Mouse (Mus musculus) heart, postnatal 25 days (tissue): Measurements from ENCODE around the gene Esyt1. TPM values are rescaled to one million over a fixed set of nuclear protein-coding genes. Genes with fewer than 3 reads are reported as not detected.

Experiments
- DNase-seq: peaks from one replicate; pipeline ENCODE4 v3.0.0; 2022; ENCODE audit warnings: low spot score
- intact Hi-C: fragments of 180-260 bp; cut with DNase I; formaldehyde crosslinking; loops from one replicate; pipeline ENCODE4 v1.15.1; 2025
- total RNA-seq, 2 experiments: library from RNA; stranded (reverse); gene quantifications; 2 replicates each; pipeline ENCODE4 v1.2.3; 2021

Esyt1 gene
- total RNA-seq, 2 experiments from 2014 or later = 16.8 to 19.0 TPM

DNA sequence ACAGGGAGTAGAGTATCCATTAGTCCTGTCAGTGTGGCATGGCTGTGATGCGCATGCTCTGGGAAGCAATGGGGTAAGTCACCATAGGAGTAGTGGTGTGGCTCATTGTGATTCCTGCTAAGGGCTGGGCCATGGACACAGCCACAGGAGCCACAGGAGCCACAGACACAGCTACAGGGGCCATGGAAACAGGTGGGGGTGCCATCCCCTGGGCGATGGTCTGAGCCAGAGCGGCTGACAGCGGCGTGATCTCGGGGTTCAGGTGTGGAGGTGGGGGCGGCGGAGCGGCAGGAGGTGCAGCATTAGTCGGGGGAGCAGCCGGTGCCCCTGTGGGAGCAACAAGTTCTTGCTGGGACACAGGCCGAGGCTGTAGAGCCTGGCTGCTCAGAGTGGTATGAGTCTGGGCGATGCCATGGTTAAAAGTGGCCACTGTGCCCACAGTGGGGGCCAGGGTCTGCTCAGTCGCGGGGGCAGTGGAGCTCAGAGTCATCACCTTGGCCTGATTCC is 18.5 kb upstream of the Esyt1 start:
- intact Hi-C loops = loop anchor here (5.0 kb wide), 1 partner anchor 37 kb away; no protein-coding TSS in a partner anchor
- no peak for DNase-seq

DNA sequence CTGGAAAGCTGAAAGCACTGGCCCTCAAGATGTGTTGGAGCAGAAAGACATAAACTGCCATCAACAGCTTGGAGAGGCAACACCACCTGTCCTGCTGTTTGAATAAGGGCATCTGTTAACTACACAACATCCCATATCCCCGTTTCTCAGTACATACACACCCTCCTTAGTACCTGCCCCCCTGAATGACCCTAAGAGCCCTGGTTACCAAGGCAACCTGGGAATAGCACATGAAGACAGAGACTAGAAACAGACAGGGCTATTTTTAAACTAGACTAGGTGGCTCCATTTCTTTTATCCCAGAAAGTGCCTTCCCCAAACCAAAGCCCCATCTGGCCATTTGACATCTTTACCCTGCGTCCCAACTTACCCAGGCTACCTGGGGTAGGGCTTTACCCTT is 17.4 kb upstream of the Esyt1 start:
- intact Hi-C loops = loop anchor here (5.0 kb wide), 1 partner anchor 36 kb away; no protein-coding TSS in a partner anchor
- DNase-seq = no peak

- no peak for DNase-seq
- intact Hi-C loops = no loop called here
Observed at GRCm38 (mm10) chr10:128538340-128538870, 12.7 kb upstream of the Esyt1 start.

- intact Hi-C loops = loop anchor here (2.0 kb wide), 1 partner anchor 78 kb away; the partner anchor contains the start of gene Smarcc2
- peak; percentile 83 for DNase-seq
Observed at GRCm38 (mm10) chr10:128536266-128536940, 10.7 kb upstream of the Esyt1 start.

DNA sequence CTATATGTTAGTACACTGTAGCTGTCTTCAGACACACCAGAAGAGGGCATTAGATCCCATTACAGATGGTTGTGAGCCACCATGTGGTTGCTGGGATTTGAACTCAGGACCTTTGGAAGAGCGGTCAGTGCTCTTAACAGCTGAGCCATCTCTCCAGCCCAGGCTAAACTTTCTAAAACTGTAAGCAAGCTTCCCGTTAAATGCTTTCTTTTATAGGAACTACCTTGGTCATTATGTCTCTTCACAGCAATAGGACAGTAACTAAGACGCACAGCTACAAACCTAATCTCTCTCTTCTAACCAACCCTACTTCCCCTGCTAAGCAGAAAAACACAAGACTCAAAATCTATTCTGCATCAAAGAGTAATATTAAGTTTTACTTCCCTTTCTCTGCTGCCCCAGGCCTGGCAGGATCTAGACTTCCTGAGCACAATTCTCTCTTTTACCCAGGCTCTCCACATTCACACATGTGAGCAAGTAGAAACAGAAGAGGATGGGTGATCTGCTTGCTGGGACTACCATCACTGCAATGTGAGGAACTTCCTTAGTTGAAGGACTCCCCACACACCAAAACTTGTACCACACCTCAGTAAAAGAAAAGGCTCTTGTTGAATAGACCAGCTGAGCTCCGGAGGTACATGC is 10.1 kb upstream of the Esyt1 start:
- intact Hi-C loops = loop anchor here (2.0 kb wide), 2 partner anchors 17 to 77 kb away; partner anchors contain the start of gene Smarcc2
- no peak for DNase-seq

GRCm38 (mm10) chr10:128535206-128535605 is 9.5 kb upstream of the Esyt1 start:
- no peak for DNase-seq
- intact Hi-C loops = loop anchor here (2.0 kb wide), 1 partner anchor 16 kb away; no protein-coding TSS in a partner anchor

DNA sequence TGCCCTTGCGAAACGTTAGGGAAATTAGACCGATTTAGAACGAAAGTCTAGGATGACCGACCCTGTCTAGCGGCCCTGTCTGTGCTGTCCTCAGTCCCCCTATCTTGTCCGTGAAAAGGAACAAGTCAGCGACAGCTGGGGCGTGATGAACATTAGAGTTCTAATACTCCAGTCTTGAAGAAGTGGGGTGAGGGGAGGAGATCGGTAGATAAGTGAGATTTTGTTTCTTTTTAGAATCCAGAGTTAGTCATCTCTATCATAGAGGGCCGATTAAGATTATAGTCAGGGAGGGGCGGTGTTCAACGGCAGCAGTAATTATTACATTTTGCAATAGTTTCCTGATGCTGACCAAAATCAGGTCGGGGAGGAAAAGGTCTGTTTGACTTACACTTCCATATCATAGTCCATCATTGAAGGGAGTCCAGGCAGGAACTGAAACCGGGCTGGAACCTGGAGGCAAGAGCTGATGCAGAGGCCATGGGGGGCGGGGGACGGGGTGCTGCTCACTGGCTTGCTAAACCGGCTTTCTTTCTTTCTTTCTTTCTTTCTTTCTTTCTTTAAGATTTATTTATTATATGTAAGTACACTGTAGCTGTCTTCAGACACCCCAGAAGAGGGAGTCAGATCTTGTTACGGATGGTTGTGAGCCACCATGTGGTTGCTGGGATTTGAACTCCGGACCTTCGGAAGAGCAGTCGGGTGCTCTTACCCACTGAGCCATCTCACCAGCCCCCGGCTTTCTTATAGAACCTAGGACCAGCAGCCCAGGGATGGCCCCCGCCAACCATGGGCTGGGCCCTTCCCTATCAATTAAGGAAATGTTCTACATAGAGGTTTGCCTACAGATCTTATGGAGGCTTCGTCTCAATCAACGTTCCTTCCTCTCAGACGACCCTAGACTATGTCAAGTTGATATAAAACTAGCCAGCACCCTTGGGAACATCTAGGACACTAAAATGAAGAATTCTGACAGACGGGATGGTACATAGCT is 990 bp upstream of the Esyt1 start:
- intact Hi-C loops = loop anchor here (5.0 kb wide), 2 partner anchors 34 to 64 kb away; partner anchors contain the start of gene Myl6
- no peak for DNase-seq

- DNase-seq = no peak
- intact Hi-C loops = loop anchor here (5.0 kb wide), 2 partner anchors 33 to 63 kb away; partner anchors contain the start of gene Myl6
Observed at GRCm38 (mm10) chr10:128524732-128525662, 674 bp downstream of the Esyt1 start.

DNA sequence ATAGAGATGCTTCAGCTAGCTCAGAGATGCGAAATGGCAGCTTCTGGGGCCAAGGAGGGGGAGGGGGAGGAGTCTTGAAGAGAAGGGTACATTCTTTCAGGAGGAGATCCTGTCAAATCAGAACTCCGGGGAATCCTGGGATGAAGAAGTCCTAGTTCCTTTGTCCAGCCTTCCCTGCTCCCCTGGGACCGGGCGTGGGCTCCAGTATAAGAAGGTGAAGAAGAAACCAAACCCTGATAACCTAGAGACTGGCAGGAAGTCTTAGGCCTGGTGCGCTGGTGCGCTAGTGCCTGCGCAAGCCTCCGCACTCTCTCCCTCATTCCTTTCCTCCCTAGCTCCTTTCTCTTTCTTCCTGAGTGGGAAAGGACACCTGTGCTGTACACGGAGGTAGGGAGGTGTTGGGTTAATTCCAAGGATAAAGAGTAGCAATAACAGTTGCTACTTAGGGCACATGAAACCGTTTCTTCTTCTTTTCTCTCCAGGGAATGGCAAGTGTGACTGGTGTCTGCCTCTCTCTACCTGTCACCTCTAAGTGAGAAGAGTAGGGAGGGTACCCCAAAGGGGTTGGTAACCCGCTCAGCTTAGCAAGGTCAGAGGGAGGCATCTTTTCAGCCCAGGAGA is 1.4 kb downstream of the Esyt1 start:
- no peak for DNase-seq
- intact Hi-C loops = no loop called here

DNA sequence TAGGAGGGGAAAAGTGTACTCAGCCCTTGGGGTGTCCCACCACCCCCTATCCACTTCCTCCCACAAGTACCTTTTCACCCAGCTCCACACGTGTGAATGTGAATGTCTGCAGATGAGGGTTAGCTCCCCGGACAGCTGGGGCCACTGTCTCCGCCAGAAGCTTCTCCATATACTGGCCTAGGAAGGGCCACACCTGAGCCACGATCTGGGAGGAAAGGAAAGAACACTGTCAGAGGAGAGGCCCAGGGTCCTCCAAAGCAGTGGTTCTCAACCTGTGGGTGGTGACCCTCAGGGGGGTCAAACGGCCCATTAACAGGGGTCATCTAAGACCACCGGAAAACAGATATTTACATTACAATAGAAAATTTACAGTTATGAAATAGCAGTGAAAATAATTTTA is 3.3 kb downstream of the Esyt1 start:
- intact Hi-C loops = no loop called here
- DNase-seq = no peak

DNA sequence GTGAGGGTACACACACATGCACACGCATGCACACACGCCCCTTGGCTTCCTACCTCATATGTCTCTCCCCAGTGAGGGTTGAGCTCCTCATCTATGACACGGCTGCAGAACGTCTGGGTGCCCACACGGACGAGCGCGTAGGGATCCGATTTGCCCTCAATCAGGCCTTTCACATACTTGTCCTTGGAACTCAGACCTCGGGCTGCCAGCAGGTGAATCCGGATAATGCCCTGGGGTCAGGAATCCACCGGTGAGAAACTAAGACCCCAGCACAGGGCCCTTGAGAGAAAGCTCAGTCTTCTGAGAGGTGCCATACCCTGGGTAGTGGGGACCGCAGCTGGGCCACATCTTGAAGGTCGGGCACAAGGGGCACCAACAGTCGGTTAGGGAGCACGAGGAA is 5.1 kb downstream of the Esyt1 start:
- DNase-seq = no peak
- intact Hi-C loops = no loop called here

GRCm38 (mm10) chr10:128518833-128519232 is 6.8 kb downstream of the Esyt1 start:
- DNase-seq = no peak
- intact Hi-C loops = loop anchor here (2.0 kb wide), 1 partner anchor 16 kb away; no protein-coding TSS in a partner anchor

GRCm38 (mm10) chr10:128516677-128517076 is 9.0 kb downstream of the Esyt1 start:
- DNase-seq = no peak
- intact Hi-C loops = no loop called here

- intact Hi-C loops = no loop called here
Observed at GRCm38 (mm10) chr10:128516029-128516428, 9.6 kb downstream of the Esyt1 start.

GRCm38 (mm10) chr10:128515044-128515443 is 10.6 kb downstream of the Esyt1 start:
- no peak for DNase-seq
- intact Hi-C loops = no loop called here

More at GRCm38 (mm10) chr10:128516029-128516428, 9.6 kb downstream of the Esyt1 start:
- DNase-seq = no peak

GRCm38 (mm10) chr10:128511761-128512160 is 13.9 kb downstream of the Esyt1 start:
- intact Hi-C loops = no loop called here
- DNase-seq = no peak

- no peak for DNase-seq
- intact Hi-C loops = no loop called here
Observed at GRCm38 (mm10) chr10:128511189-128511588, 14.5 kb downstream of the Esyt1 start.

DNA sequence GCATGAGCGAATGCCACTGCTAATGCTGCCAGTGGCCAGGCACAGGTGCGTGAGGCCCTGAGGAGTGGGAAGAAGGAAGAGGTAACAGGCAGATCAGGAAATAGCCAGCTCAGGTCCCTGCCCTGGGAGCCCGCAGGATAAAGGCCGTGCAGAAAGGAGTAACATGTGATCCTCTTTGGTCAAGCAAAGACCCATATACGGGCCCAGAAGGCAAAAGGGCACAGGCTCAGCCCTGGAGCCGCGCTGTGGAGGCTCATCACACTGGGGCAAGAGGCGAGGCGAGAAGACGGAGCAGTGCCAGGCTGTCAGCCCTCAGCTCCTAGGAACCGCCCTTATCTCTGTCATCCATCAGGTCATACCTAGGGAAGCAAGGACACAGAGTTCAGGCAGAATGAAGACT is 15.4 kb downstream of the Esyt1 start:
- intact Hi-C loops = no loop called here
- DNase-seq = no peak
